Mouse (Mus musculus) brain, embryonic 14.5 days (tissue): ENCODE results near the gene Dram1.

Source experiments
- CTCF ChIP-seq: fragments of 200-500 bp; IDR thresholded peaks from 2 replicates; pipeline ENCODE4 v1.5.1; 2012; ENCODE audit warnings: inconsistent platforms, mild to moderate bottlenecking, moderate library complexity, borderline replicate concordance; ENCODE audit not compliant: insufficient read depth, insufficient read length; ENCODE audit errors: extremely low read depth
- POLR2A ChIP-seq: fragments of 200-500 bp; IDR thresholded peaks from 2 replicates; pipeline ENCODE4 v1.6.1; 2012; ENCODE audit warnings: mild to moderate bottlenecking, inconsistent platforms, borderline replicate concordance; ENCODE audit not compliant: poor library complexity, insufficient read depth, insufficient read length, severe bottlenecking; ENCODE audit errors: extremely low read depth

DNA sequence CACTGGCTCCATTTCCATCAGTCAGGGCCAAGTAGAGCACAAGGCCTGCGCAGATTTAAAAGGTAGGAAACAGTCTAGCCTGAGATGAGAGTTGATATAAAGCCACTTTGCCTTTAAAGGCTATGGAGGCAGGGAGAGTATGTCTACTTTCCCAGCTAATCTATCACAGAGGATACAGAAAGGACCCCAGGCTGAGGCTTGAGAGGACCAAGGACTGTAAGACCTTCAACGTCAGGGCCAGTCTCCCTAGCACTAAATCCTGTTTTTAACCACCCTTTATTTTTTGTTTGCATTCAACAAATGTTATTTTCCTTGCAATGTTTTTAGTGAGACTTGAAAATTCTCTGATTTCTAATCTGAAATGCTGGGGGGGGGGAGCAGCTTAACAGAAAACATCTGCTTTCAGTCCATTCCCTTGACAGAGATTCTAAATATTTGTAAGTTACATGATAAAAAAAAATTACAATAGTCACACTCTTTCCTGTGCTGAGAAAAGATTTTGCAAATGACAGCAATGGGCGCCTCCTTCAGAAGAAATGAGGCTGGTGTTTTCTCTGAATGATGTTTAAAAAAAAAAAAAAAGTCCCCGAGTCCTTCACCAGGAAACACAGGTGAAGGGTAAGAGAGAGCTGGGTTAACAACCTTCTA, 94.4 kb downstream of the Dram1 start:
- no peak for TF ChIP-seq POLR2A
- no peak for TF ChIP-seq CTCF
